Mouse (Mus musculus) MEL (cell line): ENCODE data around the gene Gm38392. TPM values are rescaled to one million over a fixed set of nuclear protein-coding genes. Genes with fewer than 3 reads are reported as not detected.
A peak's percentile ranks its signal among the peaks of the same experiment; 100 is the strongest.

Experiments
- DNase-seq: peaks from one replicate; pipeline ENCODE4 v3.0.0; 2011; ENCODE audit warnings: low read depth, low spot score
- H3K27ac ChIP-seq: 2 replicates; pipeline ENCODE4 v1.5.1; 2012; ENCODE audit warnings: low read depth, mild to moderate bottlenecking, control low read depth, low read length, moderate library complexity; ENCODE audit not compliant: control insufficient read depth
- H3K27me3 ChIP-seq, 2 experiments: fragments of 150-350 bp in 1 of 2; sonication (generic) in 1 of 2; 2 replicates each; pipeline ENCODE4 v1.6.1; 2012; ENCODE audit warnings: low read length in 2 of 2, mild to moderate bottlenecking in 2 of 2, improper control_type of control experiment in 1 of 2, moderate library complexity in 1 of 2; ENCODE audit not compliant: insufficient read depth in 2 of 2, control insufficient read depth in 1 of 2
- H3K36me3 ChIP-seq, 2 experiments: 2 replicates each; pipeline ENCODE4 v1.6.1; 2012 to 2014; ENCODE audit warnings: low read length in 2 of 2, improper control_type of control experiment in 1 of 2, inconsistent platforms in 1 of 2, mild to moderate bottlenecking in 1 of 2; ENCODE audit not compliant: insufficient read depth in 2 of 2, control insufficient read depth in 1 of 2
- H3K4me1 ChIP-seq, 2 experiments: fragments of 150-350 bp in 1 of 2; sonication (generic) in 1 of 2; 2 replicates each; pipeline ENCODE4 v1.6.1; 2012; ENCODE audit warnings: low read length in 2 of 2, improper control_type of control experiment in 1 of 2, mild to moderate bottlenecking in 1 of 2; ENCODE audit not compliant: insufficient read depth in 2 of 2, control insufficient read depth in 1 of 2
- H3K4me3 ChIP-seq, 2 experiments: fragments of 150-350 bp in 1 of 2; sonication (generic) in 1 of 2; 2 replicates each; pipeline ENCODE4 v1.5.1; 2012; ENCODE audit warnings: low read depth in 2 of 2, low read length in 2 of 2, mild to moderate bottlenecking in 2 of 2, moderate library complexity in 2 of 2, control low read depth in 1 of 2, improper control_type of control experiment in 1 of 2; ENCODE audit not compliant: control insufficient read depth in 1 of 2, insufficient read depth in 1 of 2
- H3K79me2 ChIP-seq: 2 replicates; pipeline ENCODE4 v1.6.1; 2012; ENCODE audit warnings: mild to moderate bottlenecking, low read length, moderate library complexity; ENCODE audit not compliant: control insufficient read depth, poor library complexity, insufficient read depth
- H3K9ac ChIP-seq: 2 replicates; pipeline ENCODE4 v1.6.1; 2012; ENCODE audit warnings: low read depth, mild to moderate bottlenecking, control low read depth, low read length, moderate library complexity; ENCODE audit not compliant: control insufficient read depth, poor library complexity, severe bottlenecking
- H3K9me3 ChIP-seq: fragments of 150-350 bp; sonication (generic); replicated peaks from 2 replicates; pipeline ENCODE4 v1.6.1; 2012; ENCODE audit warnings: mild to moderate bottlenecking, low read length, improper control_type of control experiment, moderate library complexity; ENCODE audit not compliant: insufficient read depth
- CHD1 ChIP-seq: IDR thresholded peaks from 2 replicates; pipeline ENCODE4 v1.6.1; 2012; ENCODE audit warnings: low read depth, mild to moderate bottlenecking, inconsistent platforms, low read length, improper control_type of control experiment
- CHD2 ChIP-seq: IDR thresholded peaks from 2 replicates; pipeline ENCODE4 v1.6.1; 2011; ENCODE audit warnings: low read length, improper control_type of control experiment
- E2F4 ChIP-seq: IDR thresholded peaks from 2 replicates; pipeline ENCODE4 v1.6.1; 2011; ENCODE audit warnings: low read depth, low read length, improper control_type of control experiment, borderline replicate concordance
- ELF1 ChIP-seq: IDR thresholded peaks from 2 replicates; pipeline ENCODE4 v1.6.1; 2014; ENCODE audit warnings: low read depth, mild to moderate bottlenecking, inconsistent platforms, low read length, improper control_type of control experiment, moderate library complexity
- EP300 ChIP-seq, 2 experiments: IDR thresholded peaks; 2 replicates each; pipeline ENCODE4 v1.6.1; 2011; ENCODE audit warnings: improper control_type of control experiment in 2 of 2, low read length in 2 of 2, low read depth in 1 of 2, mild to moderate bottlenecking in 1 of 2
- ETS1 ChIP-seq: IDR thresholded peaks from 2 replicates; pipeline ENCODE4 v1.6.1; 2012; ENCODE audit warnings: low read depth, mild to moderate bottlenecking, inconsistent platforms, low read length, improper control_type of control experiment, moderate library complexity
- GATA1 ChIP-seq: IDR thresholded peaks from 2 replicates; pipeline ENCODE4 v1.6.1; 2011; ENCODE audit warnings: low read depth, low read length, improper control_type of control experiment
- JUND ChIP-seq: IDR thresholded peaks from 2 replicates; pipeline ENCODE4 v1.6.1; 2011; ENCODE audit warnings: low read depth, mild to moderate bottlenecking, improper control_type of control experiment, low read length
- KAT2A ChIP-seq: conservative IDR thresholded peaks from 2 replicates; pipeline ENCODE4 v1.6.1; 2012; ENCODE audit warnings: low read depth, low read length, improper control_type of control experiment, inconsistent platforms
- MAZ ChIP-seq: IDR thresholded peaks from 2 replicates; pipeline ENCODE4 v1.6.1; 2012; ENCODE audit warnings: low read depth, mild to moderate bottlenecking, inconsistent platforms, low read length, improper control_type of control experiment
- MXI1 ChIP-seq: IDR thresholded peaks from 2 replicates; pipeline ENCODE4 v1.6.1; 2011; ENCODE audit warnings: mild to moderate bottlenecking, low read depth, low read length, improper control_type of control experiment
- MYB ChIP-seq: IDR thresholded peaks from 2 replicates; pipeline ENCODE4 v1.6.1; 2011; ENCODE audit warnings: mild to moderate bottlenecking, low read depth, low read length, improper control_type of control experiment
- MYC ChIP-seq: IDR thresholded peaks from 2 replicates; pipeline ENCODE4 v1.6.1; 2011; ENCODE audit warnings: low read depth, mild to moderate bottlenecking, low read length, improper control_type of control experiment, moderate library complexity
- NRF1 ChIP-seq: IDR thresholded peaks from 2 replicates; pipeline ENCODE4 v1.6.1; 2014; ENCODE audit warnings: low read depth, mild to moderate bottlenecking, inconsistent platforms, low read length, improper control_type of control experiment, moderate library complexity; ENCODE audit not compliant: poor library complexity, insufficient read depth, severe bottlenecking
- POLR2AphosphoS2 ChIP-seq: IDR thresholded peaks from 2 replicates; pipeline ENCODE4 v1.6.1; 2011; ENCODE audit warnings: low read length, improper control_type of control experiment
- RCOR1 ChIP-seq: IDR thresholded peaks from 2 replicates; pipeline ENCODE4 v1.6.1; 2012; ENCODE audit warnings: low read depth, mild to moderate bottlenecking, inconsistent platforms, low read length, improper control_type of control experiment
- SIN3A ChIP-seq: IDR thresholded peaks from 2 replicates; pipeline ENCODE4 v1.6.1; 2012; ENCODE audit warnings: low read length, improper control_type of control experiment, inconsistent platforms
- TAL1 ChIP-seq: IDR thresholded peaks from 2 replicates; pipeline ENCODE4 v1.6.1; 2012; ENCODE audit warnings: mild to moderate bottlenecking, inconsistent platforms, low read length, moderate library complexity, mixed read lengths
- TCF12 ChIP-seq: IDR thresholded peaks from 2 replicates; pipeline ENCODE4 v1.6.1; 2014; ENCODE audit warnings: low read depth, mild to moderate bottlenecking, inconsistent platforms, low read length, improper control_type of control experiment, moderate library complexity
- polyA plus RNA-seq, 2 experiments: library from polyadenylated mRNA; stranded (reverse) in 1 of 2; unstranded in 1 of 2; fragments of >175 nt in 1 of 2; fragments of >200 nt in 1 of 2; gene quantifications; 2 replicates each; pipeline versions ENCODE4 v1.2.1 to v1.2.4; 2012; ENCODE audit warnings: low replicate concordance in 2 of 2, low read depth in 1 of 2; ENCODE audit not compliant: insufficient read length in 2 of 2, insufficient read depth in 1 of 2, missing spikeins in 1 of 2
- total RNA-seq: library from RNA; depleted of rRNA; stranded (reverse); fragments of 300-350 nt; gene quantifications from 2 replicates; pipeline ENCODE4 v1.2.3, GENCODE M21; 2012

Gm38392 gene
- total and polyA plus RNA-seq, 3 experiments = 0.69 to 0.84 TPM; not detected in 1

GRCm38 (mm10) chr3:88324951-88325405 is 38.0 kb upstream of the Gm38392 start, which contains the start of gene Glmp (continued):
- peak; percentile 72 for TF ChIP-seq ELF1
- no peak for TF ChIP-seq NRF1
- no peak for TF ChIP-seq MYB
- no peak for TF ChIP-seq E2F4
- TF ChIP-seq ETS1 = 0 out of 2 replicates have a peak, but pooled peaks have one; percentile 58
- peak; percentile 88 for TF ChIP-seq POLR2AphosphoS2
- TF ChIP-seq TCF12 = 0 out of 2 replicates have a peak, but pooled peaks have one; percentile 20
- no peak for TF ChIP-seq CHD1
- TF ChIP-seq KAT2A = no peak
- TF ChIP-seq MAZ = no peak
- no peak for TF ChIP-seq EP300 (IDR thresholded peaks at IDR 0.05; ENCODE audit: low read depth in 1 of 2, low read length in 2 of 2)
- no peak for TF ChIP-seq TAL1
- TF ChIP-seq MYC = no peak
- TF ChIP-seq CHD2 = no peak
- no peak for TF ChIP-seq JUND

GRCm38 (mm10) chr3:88299172-88299571 is 12.2 kb upstream of the Gm38392 start:
- H3K9ac ChIP-seq = peak overlapping the region; percentile 18; the same call in 1 of the 2 replicates
- peak; percentile 51 for DNase-seq

More at GRCm38 (mm10) chr3:88299172-88299571, 12.2 kb upstream of the Gm38392 start:
- Histone ChIP-seq H3K27me3 (no peaks in the 10 kb centered on the region), H3K9me3 (no peaks in the 10 kb centered on the region), H3K27ac (no peak overlapping the region), H3K36me3 (peaks cover 40 to 41% of the 10 kb centered on the region in 2 experiments), H3K79me2 (peaks cover 42% of the 10 kb centered on the region), H3K4me3 (peak overlapping the region in 1 of 2 experiments; percentile 80; a peak in 2 of 4 replicates), H3K4me1 (peaks cover 7 to 11% of the 10 kb centered on the region in 2 experiments)
- TF ChIP-seq CHD1 (0 out of 2 replicates have a peak, but pooled peaks have one; percentile 49), MYC (peak; percentile 68; the same call in 1 of the 2 replicates), MYB (no peak), SIN3A (peak; percentile 70), TCF12 (peak; percentile 73), GATA1 (peak; percentile 79), TAL1 (peak; percentile 81), JUND (no peak), MXI1 (peak; percentile 71), POLR2AphosphoS2 (no peak), EP300 (IDR thresholded peaks at IDR 0.05; ENCODE audit: low read depth in 1 of 2, low read length in 2 of 2) (peak; percentile 57 to 76; a peak in 2 of 4 replicates), RCOR1 (peak; percentile 73; the same call in 1 of the 2 replicates)
